Mouse (Mus musculus): Measurements from ENCODE around the gene Mzf1.

DNA sequence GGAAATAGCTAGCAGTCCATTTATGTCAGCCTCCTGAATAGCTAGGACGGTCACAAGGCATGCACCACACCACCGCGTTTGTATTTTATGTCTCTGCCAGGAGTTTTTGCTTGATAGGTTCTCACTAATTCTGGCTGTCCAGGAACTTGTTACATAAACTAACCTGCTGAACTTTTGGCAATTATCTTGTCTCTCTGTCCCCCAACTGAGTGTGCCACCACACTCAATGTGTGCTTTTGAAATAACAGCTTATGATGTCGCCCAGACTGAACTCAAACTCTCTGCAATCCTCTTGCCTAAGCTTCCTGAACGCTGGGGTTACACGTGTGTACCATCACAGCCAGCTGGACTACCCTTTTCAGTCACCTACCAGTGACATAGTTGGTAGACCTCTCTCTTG lies 12.1 kb downstream of the Mzf1 start:
- TF ChIP-seq CTCF (IDR thresholded peaks at IDR 0.05; ENCODE audit: borderline replicate concordance, extremely low read depth, insufficient read depth, insufficient read length) (no peak), POLR2A (IDR thresholded peaks at IDR 0.05; ENCODE audit: borderline replicate concordance, extremely low read depth, insufficient read depth, insufficient read length, poor library complexity, severe bottlenecking) (no peak)

All from brain, embryonic 14.5 days (tissue).